Mouse (Mus musculus): ENCODE results near the gene 1700010B08Rik. TPM values are rescaled to one million over a fixed set of nuclear protein-coding genes. Genes with fewer than 3 reads are reported as not detected.
"Not testable (repeated sequence)": the region's sequence is repeated elsewhere in the genome, so short reads cannot be mapped to it uniquely, and the experiment has no call there.

Gene 1700010B08Rik
- polyA plus RNA-seq (2015; fragmentation: Nextera tagmentation; extraction: Ambion mirVana), result not detected in 2 replicates

DNA sequence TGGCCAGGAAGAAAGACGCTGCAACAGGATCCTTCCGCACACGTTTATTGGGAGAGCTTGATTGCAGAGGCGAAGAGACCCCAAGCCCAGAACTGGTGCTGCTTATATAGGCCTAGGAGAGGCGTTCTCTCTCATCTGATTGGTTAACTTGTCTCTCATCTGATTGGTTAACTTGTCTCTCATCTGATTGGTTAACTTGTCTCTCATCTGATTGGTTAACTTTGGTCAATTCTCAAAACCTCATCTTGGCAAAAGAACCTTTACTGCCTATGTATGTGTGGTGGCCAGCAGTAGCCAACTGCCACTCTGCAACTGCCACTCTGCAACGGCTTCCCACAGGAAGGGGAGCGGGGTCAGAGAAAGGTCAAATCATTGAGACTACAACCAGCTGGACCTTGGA lies at the start of gene 1700010B08Rik:
Gene 1700010B08Rik, plus strand, starts transcription at position 301 of the 400 bp plus-strand sequence.
- H3K9me3 ChIP-seq; H3K4me3 ChIP-seq; H3K9ac ChIP-seq; H3K27me3 ChIP-seq; H3K36me3 ChIP-seq; ATAC-seq (ENCODE audit: low read depth); H3K27ac ChIP-seq (replicated peaks); H3K4me2 ChIP-seq: not testable (repeated sequence)
- WGBS, result 79% methylated on average over 6 of the region's 7 CpGs
- peaks cover 19% of the 10 kb centered on the region for H3K4me1 ChIP-seq (replicated peaks)

DNA sequence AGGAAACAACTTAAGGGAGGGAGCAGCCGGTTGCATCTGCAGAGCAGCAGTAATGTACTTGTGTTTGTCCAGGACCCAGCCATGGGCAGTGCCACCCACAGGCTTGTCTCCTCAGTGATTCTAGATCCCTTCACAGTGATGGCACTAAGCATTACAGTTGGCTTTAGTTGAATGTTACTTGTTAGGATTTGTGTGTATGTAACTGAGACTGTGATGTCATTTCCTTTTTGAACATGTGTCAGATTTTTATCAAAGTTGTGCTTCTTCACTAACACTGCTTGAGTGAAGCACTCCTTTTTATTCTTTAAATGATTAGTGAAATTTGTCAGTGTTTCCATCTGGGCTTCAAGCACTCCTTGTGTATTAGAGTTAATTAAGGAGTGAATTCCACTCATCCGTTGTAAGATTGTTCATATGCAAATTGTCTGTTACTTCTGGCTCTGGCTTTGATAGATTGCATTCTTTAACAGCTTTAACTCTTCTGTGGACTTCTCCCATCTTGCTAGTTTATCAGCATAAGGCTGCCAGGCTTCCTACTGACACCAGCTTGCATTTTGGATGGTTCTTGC lies 46.8 kb upstream of the 1700010B08Rik start:
- 53% methylated on average over 2 of the region's 2 CpGs for WGBS
- ATAC-seq (ENCODE audit: low read depth), result no peak

DNA sequence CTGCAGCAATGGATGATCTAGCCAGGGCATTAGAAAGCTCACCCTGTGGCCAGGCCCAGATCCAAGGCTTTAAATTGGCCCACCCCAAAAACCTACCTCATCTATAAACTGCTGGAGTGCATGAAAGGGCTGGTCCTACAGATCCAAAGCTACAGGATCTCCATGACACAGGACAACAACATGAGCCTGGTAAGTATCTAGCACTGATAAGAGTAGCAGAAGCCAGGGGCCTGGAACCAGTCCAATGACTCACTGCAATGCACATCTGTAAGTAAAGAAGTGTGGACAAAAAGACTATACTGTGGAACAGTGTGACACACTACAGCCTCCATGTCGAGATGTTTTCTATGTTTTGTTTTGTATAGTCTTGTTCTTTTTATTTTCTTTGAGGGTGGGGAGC lies 45.7 kb upstream of the 1700010B08Rik start:
- Histone ChIP-seq H3K4me1 (replicated peaks) (peaks cover 21% of the 10 kb centered on the region), H3K9ac (no peak overlapping the region), H3K9me3 (no peaks in the 10 kb centered on the region), H3K4me2 (no peak overlapping the region), H3K36me3 (peaks cover 6% of the 10 kb centered on the region; the same call in 1 of the 2 replicates), H3K27ac (replicated peaks) (no peak overlapping the region), H3K27me3 (no peaks in the 10 kb centered on the region), H3K4me3 (no peak overlapping the region)
- WGBS, result 92% methylated on average over 1 of the region's 1 CpGs
- ATAC-seq (ENCODE audit: low read depth), result no peak

More for the DNA sequence above, 46.8 kb upstream of the 1700010B08Rik start:
- Histone ChIP-seq H3K9me3 (no peaks in the 10 kb centered on the region), H3K36me3 (peaks cover 8% of the 10 kb centered on the region), H3K27ac (replicated peaks) (no peak overlapping the region), H3K4me1 (replicated peaks) (peaks cover 21% of the 10 kb centered on the region), H3K4me2 (no peak overlapping the region), H3K9ac (no peak overlapping the region), H3K4me3 (no peak overlapping the region), H3K27me3 (no peaks in the 10 kb centered on the region)

DNA sequence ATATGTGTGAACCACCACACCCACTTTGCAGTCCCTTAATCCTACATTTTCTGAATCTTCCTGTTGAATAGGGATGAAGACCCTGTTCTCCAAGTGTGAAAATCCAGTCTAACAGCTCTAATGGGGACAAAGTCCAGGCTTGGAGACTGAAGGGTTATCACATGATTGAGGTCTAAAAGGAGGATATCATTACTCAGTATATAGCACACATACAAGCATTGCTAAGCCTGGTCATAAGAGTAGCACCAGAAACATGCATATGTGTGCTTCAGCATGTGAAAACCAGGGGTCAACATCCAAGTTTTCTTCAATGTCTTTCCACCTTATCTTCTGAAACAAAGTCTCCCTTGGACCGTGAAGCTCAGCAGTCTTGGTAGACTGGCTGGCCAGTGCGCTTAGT lies 40.6 kb upstream of the 1700010B08Rik start:
- Histone ChIP-seq H3K27me3 (no peaks in the 10 kb centered on the region), H3K4me1 (replicated peaks) (peaks cover 14% of the 10 kb centered on the region), H3K36me3 (peaks cover 11% of the 10 kb centered on the region; the same call in 1 of the 2 replicates), H3K4me3 (no peak overlapping the region), H3K27ac (replicated peaks) (no peak overlapping the region), H3K9ac (no peak overlapping the region), H3K9me3 (no peaks in the 10 kb centered on the region), H3K4me2 (no peak overlapping the region)
- no peak for ATAC-seq (ENCODE audit: low read depth)
- WGBS, result 100% methylated on average over 2 of the region's 2 CpGs

DNA sequence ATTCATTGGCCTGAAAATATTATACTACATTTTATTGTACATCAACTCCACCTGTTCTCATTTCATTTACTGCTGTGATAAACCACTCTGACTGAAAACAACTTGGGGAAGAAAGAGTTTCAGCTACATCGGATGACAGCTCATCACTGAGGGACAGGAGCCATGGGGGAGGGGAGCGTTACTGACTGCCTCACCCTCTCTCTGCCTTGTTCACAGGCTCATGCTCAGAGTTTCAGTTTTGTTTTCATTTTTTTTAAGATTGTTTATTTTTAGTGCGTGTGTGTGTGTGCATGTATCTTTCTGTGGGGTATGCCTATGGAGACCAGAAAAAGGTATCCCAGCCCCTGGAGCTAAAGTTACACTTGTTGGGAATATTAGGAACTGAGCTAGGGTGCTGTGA lies 40.0 kb upstream of the 1700010B08Rik start:
- H3K27me3 ChIP-seq, result no peaks in the 10 kb centered on the region
- no peak overlapping the region for H3K4me2 ChIP-seq
- H3K9me3 ChIP-seq, result no peaks in the 10 kb centered on the region
- H3K27ac ChIP-seq (replicated peaks), result no peak overlapping the region
- H3K36me3 ChIP-seq, result peaks cover 7% of the 10 kb centered on the region; the same call in 1 of the 2 replicates
- H3K4me3 ChIP-seq, result no peak overlapping the region
- no peak for ATAC-seq (ENCODE audit: low read depth)
- H3K4me1 ChIP-seq (replicated peaks), result peaks cover 14% of the 10 kb centered on the region
- H3K9ac ChIP-seq, result no peak overlapping the region
- 72% methylated on average over 3 of the region's 3 CpGs for WGBS

DNA sequence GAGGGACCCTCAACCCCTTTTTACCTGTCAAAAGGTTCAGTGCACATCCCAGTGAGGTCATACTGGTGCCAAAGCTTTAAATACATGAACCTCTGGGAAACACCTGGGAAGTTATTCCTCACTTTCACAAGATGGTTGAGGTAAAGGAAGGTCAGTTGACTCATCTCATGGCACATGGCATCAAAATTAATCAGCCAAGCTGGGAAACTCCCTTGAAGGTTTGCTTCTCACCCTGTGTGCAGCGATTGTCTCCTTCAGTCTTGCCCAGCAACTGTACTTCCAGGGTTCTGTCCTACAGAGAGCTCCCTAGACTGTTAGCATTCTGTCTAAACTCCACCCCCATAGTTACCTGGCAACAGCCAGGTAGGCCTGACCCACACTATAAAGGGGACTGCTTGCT lies 39.1 kb upstream of the 1700010B08Rik start:
- Histone ChIP-seq H3K36me3 (0 out of 2 replicates have a peak, but pooled peaks cover 5% of the 10 kb centered on the region), H3K4me3 (no peak overlapping the region), H3K4me2 (no peak overlapping the region), H3K9me3 (no peaks in the 10 kb centered on the region), H3K9ac (no peak overlapping the region), H3K4me1 (replicated peaks) (peaks cover 14% of the 10 kb centered on the region), H3K27ac (replicated peaks) (no peak overlapping the region), H3K27me3 (no peaks in the 10 kb centered on the region)
- ATAC-seq (ENCODE audit: low read depth), result no peak
- WGBS, result 79% methylated on average over 1 of the region's 1 CpGs

DNA sequence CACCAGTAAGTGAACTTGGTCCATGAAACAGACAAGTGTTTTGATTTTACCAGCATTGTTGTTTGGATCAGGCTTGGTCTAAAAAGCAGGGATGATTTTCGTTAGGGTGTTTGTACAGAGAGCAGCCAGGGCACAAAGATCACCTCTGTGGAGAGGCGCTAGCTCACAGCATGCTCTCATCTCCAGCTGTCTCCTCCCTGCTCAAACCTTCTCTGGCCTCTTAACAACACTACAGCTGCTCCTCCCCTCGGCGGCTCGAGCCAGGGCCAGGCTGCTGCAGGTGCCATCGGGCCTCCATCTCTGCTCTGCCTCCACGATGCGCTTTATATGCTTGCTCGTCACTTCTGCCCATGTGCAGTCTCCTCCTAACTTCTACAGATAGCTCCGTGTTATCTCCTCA lies 36.4 kb upstream of the 1700010B08Rik start:
- H3K27me3 ChIP-seq, result no peaks in the 10 kb centered on the region
- H3K4me2 ChIP-seq, result no peak overlapping the region
- peaks cover 23% of the 10 kb centered on the region for H3K4me1 ChIP-seq (replicated peaks)
- H3K9me3 ChIP-seq, result no peaks in the 10 kb centered on the region
- no peak overlapping the region for H3K9ac ChIP-seq
- no peak overlapping the region for H3K27ac ChIP-seq (replicated peaks)
- no peak for ATAC-seq (ENCODE audit: low read depth)
- WGBS, result 33% methylated on average over 10 of the region's 10 CpGs
- H3K36me3 ChIP-seq, result 0 out of 2 replicates have a peak, but pooled peaks cover 5% of the 10 kb centered on the region
- H3K4me3 ChIP-seq, result no peak overlapping the region

DNA sequence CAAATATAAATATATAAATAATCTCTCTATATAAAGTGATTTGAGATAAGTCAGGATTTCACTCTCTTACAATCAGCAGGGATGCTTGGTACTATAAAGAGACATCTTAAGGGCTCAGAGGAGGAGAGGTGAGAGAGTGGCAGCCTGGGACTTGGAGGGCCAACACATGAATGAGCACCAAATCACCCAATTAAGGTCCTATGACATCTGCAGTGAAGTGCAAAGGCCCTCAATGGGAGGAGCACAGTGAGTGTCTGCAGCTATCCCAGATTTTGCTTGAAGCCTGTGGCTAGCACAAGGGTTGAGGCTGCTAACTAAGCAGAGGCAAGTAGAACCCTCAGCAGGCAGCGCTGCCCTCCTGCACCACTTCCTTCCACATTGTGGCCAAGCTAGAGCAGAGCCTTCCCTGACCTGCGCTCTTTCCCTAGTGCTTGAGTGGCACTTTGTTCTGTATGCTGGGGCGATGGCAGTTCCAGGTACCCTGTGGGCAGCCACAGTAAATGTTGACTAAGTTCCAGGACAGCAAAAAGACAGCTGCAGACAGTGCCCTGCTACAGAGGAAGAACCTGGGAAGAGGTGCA lies 33.3 kb upstream of the 1700010B08Rik start:
- H3K9ac ChIP-seq, result no peak overlapping the region
- no peaks in the 10 kb centered on the region for H3K9me3 ChIP-seq
- no peaks in the 10 kb centered on the region for H3K27me3 ChIP-seq
- H3K27ac ChIP-seq (replicated peaks), result no peak overlapping the region
- ATAC-seq (ENCODE audit: low read depth), result no peak
- H3K4me3 ChIP-seq, result no peak overlapping the region
- no peak overlapping the region for H3K4me2 ChIP-seq
- peaks cover 25% of the 10 kb centered on the region for H3K36me3 ChIP-seq
- peaks cover 30% of the 10 kb centered on the region for H3K4me1 ChIP-seq (replicated peaks)
- 90% methylated on average over 3 of the region's 3 CpGs for WGBS

DNA sequence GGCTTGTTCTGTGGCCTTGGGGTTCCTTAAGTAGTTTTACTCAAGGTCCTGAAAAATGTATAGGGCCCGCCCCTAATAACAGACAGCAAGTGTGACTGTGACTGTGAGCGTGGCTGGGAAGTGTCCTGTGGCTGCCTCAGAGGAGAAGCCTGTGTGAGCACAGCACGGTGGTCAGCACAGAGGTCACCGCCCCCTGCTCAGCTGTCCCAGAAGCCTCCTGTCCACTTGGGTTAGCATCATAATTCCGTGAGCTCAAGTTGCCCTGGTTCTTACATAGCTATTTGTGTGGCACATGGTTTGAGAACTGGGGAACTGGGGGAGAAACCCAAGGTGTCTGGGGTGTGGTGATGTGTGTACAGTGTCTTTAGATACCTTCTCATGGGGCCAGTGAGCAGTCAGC lies 31.9 kb upstream of the 1700010B08Rik start:
- ATAC-seq (ENCODE audit: low read depth), result no peak
- Histone ChIP-seq H3K9ac (no peak overlapping the region), H3K9me3 (no peaks in the 10 kb centered on the region), H3K27ac (replicated peaks) (no peak overlapping the region), H3K4me1 (replicated peaks) (peaks cover 32% of the 10 kb centered on the region), H3K4me2 (no peak overlapping the region), H3K36me3 (peaks cover 31% of the 10 kb centered on the region), H3K4me3 (no peak overlapping the region), H3K27me3 (no peaks in the 10 kb centered on the region)
- WGBS, result 85% methylated on average over 5 of the region's 5 CpGs

DNA sequence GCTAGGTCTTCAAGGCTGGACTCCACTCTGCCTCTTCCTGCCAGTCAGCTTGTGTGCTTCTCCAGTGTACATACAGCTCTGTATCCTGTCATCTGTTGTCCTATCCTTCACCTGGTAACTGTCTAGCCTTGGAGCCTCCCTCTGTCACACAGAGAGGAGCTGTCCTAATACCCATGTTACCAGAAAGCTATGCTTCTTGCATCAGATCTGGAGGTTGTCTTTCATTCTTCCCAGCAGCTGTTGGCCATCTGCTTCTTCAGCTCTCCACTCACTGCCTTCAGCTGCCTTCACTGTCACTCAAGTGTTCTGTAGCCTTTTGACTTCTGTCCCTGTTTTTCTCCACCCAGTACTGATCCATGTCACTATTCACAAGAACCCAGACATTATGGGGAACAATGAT lies 29.4 kb upstream of the 1700010B08Rik start:
- no peak overlapping the region for H3K9ac ChIP-seq
- H3K4me1 ChIP-seq (replicated peaks), result peaks cover 21% of the 10 kb centered on the region
- no peak overlapping the region for H3K27ac ChIP-seq (replicated peaks)
- no peaks in the 10 kb centered on the region for H3K9me3 ChIP-seq
- H3K27me3 ChIP-seq, result no peaks in the 10 kb centered on the region
- H3K4me2 ChIP-seq, result no peak overlapping the region
- H3K36me3 ChIP-seq, result peaks cover 26% of the 10 kb centered on the region
- ATAC-seq (ENCODE audit: low read depth), result no peak
- no peak overlapping the region for H3K4me3 ChIP-seq

DNA sequence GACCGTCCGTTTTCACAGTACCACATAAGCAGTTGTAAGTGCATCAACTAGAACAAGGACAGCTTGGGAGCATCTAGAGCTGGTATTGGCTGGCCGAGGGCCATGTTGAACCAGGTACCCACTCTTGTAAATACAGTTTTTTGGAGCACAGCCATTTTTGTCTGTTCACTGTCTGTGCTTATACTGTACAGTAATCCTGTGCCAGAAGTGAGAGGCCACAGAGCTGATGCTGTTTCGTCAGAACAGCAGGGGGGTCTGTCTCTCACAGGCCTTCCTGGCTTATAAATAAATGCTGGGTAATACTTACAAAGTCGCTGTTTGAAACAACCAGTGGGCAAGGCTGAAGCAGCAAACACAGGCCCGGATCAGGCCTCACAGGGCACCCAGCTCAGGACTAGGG lies 27.5 kb upstream of the 1700010B08Rik start:
- no peak overlapping the region for H3K4me2 ChIP-seq
- no peak overlapping the region for H3K4me3 ChIP-seq
- no peak overlapping the region for H3K9ac ChIP-seq
- H3K4me1 ChIP-seq (replicated peaks), result peaks cover 13% of the 10 kb centered on the region
- H3K27me3 ChIP-seq, result no peaks in the 10 kb centered on the region
- H3K9me3 ChIP-seq, result no peaks in the 10 kb centered on the region
- ATAC-seq (ENCODE audit: low read depth), result no peak
- peaks cover 41% of the 10 kb centered on the region for H3K36me3 ChIP-seq
- WGBS, result 86% methylated on average over 6 of the region's 6 CpGs
- H3K27ac ChIP-seq (replicated peaks), result no peak overlapping the region

DNA sequence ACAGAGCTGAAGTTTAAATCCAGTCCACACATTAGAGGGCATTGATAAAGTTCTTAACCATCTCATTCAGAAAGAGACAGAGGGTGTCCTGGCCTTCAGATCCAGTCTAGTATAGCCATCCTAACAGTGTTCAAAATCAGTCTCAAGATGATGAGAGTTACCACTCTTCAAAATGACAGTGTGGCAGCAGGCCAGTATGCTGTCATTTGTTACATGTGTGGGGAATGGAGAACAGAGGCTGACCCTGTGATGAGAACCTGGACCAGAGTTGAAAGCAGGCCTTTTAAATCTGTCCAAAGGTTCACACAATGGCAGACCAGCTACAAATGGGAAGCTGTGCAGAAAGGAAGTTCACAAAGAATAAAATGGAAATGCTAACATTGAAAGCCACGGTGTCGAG lies 26.5 kb upstream of the 1700010B08Rik start:
- H3K4me1 ChIP-seq (replicated peaks), result peaks cover 13% of the 10 kb centered on the region; the same call in 1 of the 2 replicates
- H3K27me3 ChIP-seq, result no peaks in the 10 kb centered on the region
- no peak for ATAC-seq (ENCODE audit: low read depth)
- H3K36me3 ChIP-seq, result peaks cover 50% of the 10 kb centered on the region
- H3K9ac ChIP-seq, result no peak overlapping the region
- H3K27ac ChIP-seq (replicated peaks), result no peak overlapping the region
- WGBS, result 83% methylated on average over 2 of the region's 2 CpGs
- no peak overlapping the region for H3K4me3 ChIP-seq
- no peaks in the 10 kb centered on the region for H3K9me3 ChIP-seq
- no peak overlapping the region for H3K4me2 ChIP-seq

DNA sequence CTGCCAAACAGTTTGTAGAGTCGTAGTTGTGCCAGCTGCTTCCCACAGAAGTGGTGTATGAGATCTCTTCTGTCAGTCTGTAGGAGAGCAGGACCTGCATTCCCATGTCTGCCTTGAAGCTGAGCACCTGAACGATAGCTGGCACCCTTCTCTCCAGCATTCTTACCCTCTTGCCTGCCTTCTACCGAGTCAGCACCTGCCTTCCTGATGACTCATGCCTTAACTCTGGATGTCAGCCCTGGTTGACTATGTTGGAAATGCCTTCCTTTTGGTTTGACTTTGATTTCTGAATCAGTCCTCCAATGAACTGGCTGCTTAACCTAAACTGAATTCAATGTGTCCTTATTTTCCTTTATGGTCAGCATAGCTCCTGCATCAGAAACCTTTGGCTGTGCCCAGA lies 20.4 kb upstream of the 1700010B08Rik start:
- Histone ChIP-seq H3K27me3 (no peaks in the 10 kb centered on the region), H3K36me3 (peaks cover 62% of the 10 kb centered on the region), H3K4me2 (no peak overlapping the region), H3K4me1 (replicated peaks) (peaks cover 31% of the 10 kb centered on the region), H3K9me3 (no peaks in the 10 kb centered on the region), H3K27ac (replicated peaks) (no peak overlapping the region), H3K4me3 (no peak overlapping the region), H3K9ac (no peak overlapping the region)
- ATAC-seq (ENCODE audit: low read depth), result no peak
- WGBS, result 91% methylated on average over 3 of the region's 3 CpGs

Measured in neural tube, embryonic 13.5 days (tissue).